Mouse (Mus musculus): ENCODE measurements around the gene Naalad2. TPM values are rescaled to one million over a fixed set of nuclear protein-coding genes. Genes with fewer than 3 reads are reported as not detected.

Gene Naalad2
- total RNA-seq (2023): not detected in 4 replicates

DNA sequence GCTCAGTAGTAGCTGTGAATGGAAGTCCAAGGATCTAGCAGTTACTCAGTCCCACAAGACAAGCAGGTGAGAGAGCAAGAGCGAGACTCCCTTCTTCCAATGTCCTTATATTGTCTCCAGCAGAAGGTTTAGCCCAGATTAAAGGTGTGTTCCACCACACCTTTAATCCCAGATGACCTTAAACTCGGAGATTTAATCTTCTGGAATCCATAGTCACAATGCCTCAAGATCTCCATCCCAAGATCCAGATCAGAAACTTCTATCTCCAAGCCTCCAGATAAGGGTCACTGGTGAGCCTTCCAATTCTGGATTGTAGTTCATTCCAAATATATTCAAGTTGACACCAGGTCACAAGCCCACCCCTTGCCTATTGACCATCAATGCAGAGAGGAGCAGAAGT is at the start of gene Naalad2:
Gene Naalad2, minus strand, starts transcription at position 101 of the 400 bp plus-strand sequence.

DNA sequence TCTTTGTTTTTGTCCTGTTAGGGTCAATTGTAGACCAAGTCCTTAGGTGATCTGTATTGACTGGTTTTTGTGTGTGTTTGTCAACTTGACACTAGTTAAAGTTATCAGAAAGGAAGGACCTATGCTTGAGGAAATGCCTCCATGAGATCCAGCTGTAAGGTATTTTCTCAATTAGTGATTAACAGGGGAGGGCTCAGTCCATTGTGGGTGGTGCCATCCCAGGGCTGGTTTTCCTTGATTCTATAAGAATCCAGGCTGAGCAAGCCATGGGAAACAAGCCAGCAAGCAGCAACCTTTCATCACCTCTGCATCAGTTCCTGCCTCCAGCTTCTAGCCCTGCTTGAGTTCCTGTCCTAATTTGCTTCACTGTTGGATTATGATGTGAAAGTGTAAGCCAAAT is 27.6 kb upstream of the Naalad2 start, which contains the start of gene Mbd3l2:
Gene Mbd3l2, plus strand, starts transcription at position 301 of the 400 bp plus-strand sequence.

GRCm38 (mm10) chr9:18404118-18404517 is 1.3 kb upstream of the Naalad2 start, which contains the start of gene Ubtfl1:
Ubtfl1 (plus strand) TSS chr9:18404418.

GRCm38 (mm10) chr9:18291571-18292429 is 111.0 kb downstream of the Naalad2 start, which contains the start of gene Chordc1:
Chordc1 (plus strand) TSS chr9:18292125.

Other genes starting within 250 kb of the Naalad2 start
- gene Chordc1, start 110.9 kb downstream of the Naalad2 start, total RNA-seq (2023): 79.8 to 88.8 TPM (median 84.0 TPM) in 4 replicates
- not detected in 4 replicates for gene Ubtfl1, start 1.4 kb upstream of the Naalad2 start, total RNA-seq (2023)
- not detected in 4 replicates for gene Mbd3l2, start 27.7 kb upstream of the Naalad2 start, total RNA-seq (2023)
- gene Zfp558, start 75.3 kb upstream of the Naalad2 start, total RNA-seq (2023): 0.69 to 1.9 TPM (median 1.5 TPM) in 4 replicates
- not detected in 4 replicates for gene Mbd3l1, start 75.4 kb upstream of the Naalad2 start, total RNA-seq (2023)